Mouse (Mus musculus): Measurements from ENCODE around the gene Cpa5.

DNA sequence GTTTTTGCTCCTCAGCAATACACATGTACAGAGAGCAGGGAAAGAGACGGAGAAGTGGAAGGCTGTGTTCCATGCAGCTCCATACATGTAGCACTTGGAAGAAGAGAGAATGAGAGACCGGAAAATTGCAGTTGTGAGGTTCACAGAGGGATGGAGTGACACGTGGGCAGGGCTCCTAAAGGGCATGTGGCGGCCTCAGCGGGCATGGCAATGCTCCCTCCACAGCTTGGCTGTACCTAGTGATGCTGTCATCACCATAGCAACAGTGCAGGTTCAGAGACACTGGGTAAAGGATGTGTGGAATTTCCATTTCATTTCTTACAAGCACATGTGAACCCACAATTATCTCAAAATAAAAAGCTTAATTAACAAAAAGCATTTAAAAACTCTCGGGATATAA lies 67.7 kb downstream of the Cpa5 start:
- TF ChIP-seq CTCF (IDR thresholded peaks at IDR 0.05; ENCODE audit: extremely low read depth, insufficient read depth, insufficient read length, insufficient replicate concordance) (no peak), POLR2A (IDR thresholded peaks at IDR 0.05; ENCODE audit: low read depth, low read length) (no peak)
